Mouse (Mus musculus): ENCODE measurements around the gene Nes.

The Nes gene

GRCm38 (mm10) chr3:88005822-88006786, 35.2 kb downstream of the Nes start:
- no peak for DNase-seq (ENCODE audit: extremely low read depth, low read depth, low spot score)

- DNase-seq (ENCODE audit: extremely low read depth, low read depth, low spot score) = no peak
Measured at GRCm38 (mm10) chr3:88010634-88011265, 39.9 kb downstream of the Nes start.

- DNase-seq (ENCODE audit: extremely low read depth, low read depth, low spot score) = peak; percentile 5
Measured at GRCm38 (mm10) chr3:88022322-88023191, 51.7 kb downstream of the Nes start.

- no peak for DNase-seq (ENCODE audit: extremely low read depth, low read depth, low spot score)
Measured at GRCm38 (mm10) chr3:88023192-88024074, 52.6 kb downstream of the Nes start.

- no peak for DNase-seq (ENCODE audit: extremely low read depth, low read depth, low spot score)
Measured at GRCm38 (mm10) chr3:88026823-88027222, 55.9 kb downstream of the Nes start.

- DNase-seq (ENCODE audit: extremely low read depth, low read depth, low spot score) = no peak
Measured at GRCm38 (mm10) chr3:88027434-88028186, 56.7 kb downstream of the Nes start, which contains the start of gene Hapln2. Gene Hapln2 (minus strand): TSS chr3:88027583.

All from fat pad, adult 2 months (tissue).